Mouse (Mus musculus) lung, embryonic 14.5 days (tissue): ENCODE measurements around the gene Gm20390. TPM values are rescaled to one million over a fixed set of nuclear protein-coding genes. Genes with fewer than 3 reads are reported as not detected.

Source experiments
- ATAC-seq: fragments of 200-750 bp; cut with Nextera tagmentation; 2 replicates; pipeline ENCODE4 v1.8.0; 2017; ENCODE audit warnings: mild to moderate bottlenecking, moderate TSS enrichment, moderate library complexity; ENCODE audit not compliant: insufficient read depth
- DNase-seq: peaks from one replicate; pipeline ENCODE4 v3.0.0-alpha.2; 2015
- H3K27ac ChIP-seq: fragments of 300-500 bp; sonication (generic); 2 replicates; pipeline ENCODE4 v1.5.1; 2014; ENCODE audit warnings: low read depth, mild to moderate bottlenecking, moderate library complexity
- H3K27me3 ChIP-seq: fragments of 300-500 bp; sonication (generic); 2 replicates; pipeline ENCODE4 v1.6.1; 2014; ENCODE audit warnings: low read length, control low read depth; ENCODE audit not compliant: insufficient read depth
- H3K36me3 ChIP-seq: fragments of 300-500 bp; sonication (generic); 2 replicates; pipeline ENCODE4 v1.6.1; 2014; ENCODE audit warnings: control low read depth; ENCODE audit not compliant: insufficient read depth
- H3K4me1 ChIP-seq: fragments of 300-500 bp; sonication (generic); 2 replicates; pipeline ENCODE4 v1.6.1; 2014; ENCODE audit warnings: antibody characterized with exemption, control low read depth; ENCODE audit not compliant: insufficient read depth
- H3K4me2 ChIP-seq: fragments of 300-500 bp; sonication (generic); 2 replicates; pipeline ENCODE4 v1.6.1; 2014; ENCODE audit warnings: mild to moderate bottlenecking
- H3K4me3 ChIP-seq: fragments of 300-500 bp; sonication (generic); 2 replicates; pipeline ENCODE4 v1.5.1; 2014; ENCODE audit warnings: low read depth, low read length
- H3K9ac ChIP-seq: fragments of 300-500 bp; sonication (generic); 2 replicates; pipeline ENCODE4 v1.6.1; 2014
- H3K9me3 ChIP-seq: fragments of 300-500 bp; sonication (generic); 2 replicates; pipeline ENCODE4 v1.6.1; 2016; ENCODE audit warnings: low read depth, low read length, control low read depth
- CTCF ChIP-seq: IDR thresholded peaks from 2 replicates; pipeline ENCODE4 v1.5.1; 2016; ENCODE audit warnings: antibody characterized with exemption, low read depth
- WGBS: fragments of 180-500 bp; shearing (Covaris S2); extraction: QIAGEN DNeasy Blood & Tissue Kit; methylation state at CpG from one replicate; pipeline ENCODE4 v1.1.7; 2014; 5-methylcytosine and 5-hydroxymethylcytosine counted together
- polyA plus RNA-seq: library from polyadenylated mRNA; unstranded; fragments of >200 nt; fragmentation: Nextera tagmentation; extraction: Ambion mirVana; gene quantifications from 2 replicates; pipeline ENCODE4 v1.2.1, GENCODE M21; 2014

Gene Gm20390
- polyA plus RNA-seq, 1 experiment from 2014 or later, result 438 TPM

GRCm38 (mm10) chr11:93911603-93912002, 56.5 kb downstream of the Gm20390 start:
- no peak for DNase-seq
- H3K9ac ChIP-seq, result no peak overlapping the region
- H3K27ac ChIP-seq, result no peak overlapping the region
- H3K27me3 ChIP-seq, result no peaks in the 10 kb centered on the region
- peaks cover 88% of the 10 kb centered on the region for H3K36me3 ChIP-seq
- ATAC-seq, result no peak
- TF ChIP-seq CTCF, result no peak
- no peak overlapping the region for H3K4me3 ChIP-seq
- no peaks in the 10 kb centered on the region for H3K4me1 ChIP-seq
- no peaks in the 10 kb centered on the region for H3K9me3 ChIP-seq
- WGBS, result 84% methylated on average over 3 of the region's 3 CpGs
- H3K4me2 ChIP-seq, result no peak overlapping the region

GRCm38 (mm10) chr11:93908829-93909228, 59.3 kb downstream of the Gm20390 start:
- Histone ChIP-seq H3K27me3 (no peaks in the 10 kb centered on the region), H3K4me3 (no peak overlapping the region), H3K9me3 (no peaks in the 10 kb centered on the region), H3K36me3 (peaks cover 84% of the 10 kb centered on the region), H3K9ac (no peak overlapping the region), H3K4me2 (no peak overlapping the region), H3K4me1 (no peaks in the 10 kb centered on the region), H3K27ac (no peak overlapping the region)
- WGBS, result 85% methylated on average over 9 of the region's 9 CpGs
- TF ChIP-seq CTCF, result no peak
- ATAC-seq, result no peak
- DNase-seq, result no peak

GRCm38 (mm10) chr11:93907839-93908238, 60.3 kb downstream of the Gm20390 start:
- H3K36me3 ChIP-seq, result peaks cover 77% of the 10 kb centered on the region
- no peaks in the 10 kb centered on the region for H3K4me1 ChIP-seq
- ATAC-seq, result no peak
- H3K4me2 ChIP-seq, result no peak overlapping the region
- H3K27ac ChIP-seq, result no peak overlapping the region
- no peak for DNase-seq
- no peak overlapping the region for H3K4me3 ChIP-seq
- no peak overlapping the region for H3K9ac ChIP-seq
- no peaks in the 10 kb centered on the region for H3K27me3 ChIP-seq
- 66% methylated on average over 3 of the region's 3 CpGs for WGBS
- no peak for TF ChIP-seq CTCF
- no peaks in the 10 kb centered on the region for H3K9me3 ChIP-seq

- no peak overlapping the region for H3K4me3 ChIP-seq
- H3K27me3 ChIP-seq, result no peaks in the 10 kb centered on the region
Measured at GRCm38 (mm10) chr11:93906834-93907233, 61.3 kb downstream of the Gm20390 start.

More at GRCm38 (mm10) chr11:93906834-93907233, 61.3 kb downstream of the Gm20390 start:
- Histone ChIP-seq H3K4me2 (no peak overlapping the region), H3K9ac (no peak overlapping the region), H3K27ac (no peak overlapping the region), H3K4me1 (no peaks in the 10 kb centered on the region), H3K9me3 (no peaks in the 10 kb centered on the region), H3K36me3 (peaks cover 69% of the 10 kb centered on the region)
- no peak for ATAC-seq
- WGBS, result 79% methylated on average over 4 of the region's 4 CpGs
- no peak for TF ChIP-seq CTCF
- no peak for DNase-seq

Other genes with a start within 250 kb of the Gm20390 start
- 30.5 and 33.0 TPM in 2 replicates for gene Utp18, start 82.5 kb downstream of the Gm20390 start, polyA plus RNA-seq
- 23.6 and 24.3 TPM in 2 replicates for gene Mbtd1, start 82.4 kb downstream of the Gm20390 start, polyA plus RNA-seq
- 272 and 286 TPM in 2 replicates for gene Nme2, start 12.0 kb downstream of the Gm20390 start, polyA plus RNA-seq
- 168 and 197 TPM in 2 replicates for gene Nme1, start 228 bp upstream of the Gm20390 start, polyA plus RNA-seq
- 55.8 and 57.1 TPM in 2 replicates for gene Spag9, start 27.8 kb upstream of the Gm20390 start, polyA plus RNA-seq
- gene Tob1, start 243.2 kb upstream of the Gm20390 start, polyA plus RNA-seq, result 18.2 and 19.9 TPM in 2 replicates